Mouse (Mus musculus) cerebellum, adult 2 months (tissue): ENCODE measurements around the gene Ptges. TPM values are rescaled to one million over a fixed set of nuclear protein-coding genes. Genes with fewer than 3 reads are reported as not detected.

Source experiments
- DNase-seq, 2 experiments: peaks; one replicate each; pipeline ENCODE4 v3.0.0; 2021
- H3K27ac ChIP-seq: fragments of 200-500 bp; 2 replicates; pipeline ENCODE4 v1.5.1; 2012; ENCODE audit warnings: low read length, control low read depth, inconsistent platforms; ENCODE audit not compliant: insufficient read depth
- H3K27me3 ChIP-seq: fragments of 200-500 bp; 2 replicates; pipeline ENCODE4 v1.6.1; 2012; ENCODE audit warnings: inconsistent platforms, mild to moderate bottlenecking, low read length, moderate library complexity; ENCODE audit not compliant: control insufficient read depth, insufficient read depth
- H3K4me1 ChIP-seq: fragments of 200-500 bp; 2 replicates; pipeline ENCODE4 v1.6.1; 2011; ENCODE audit warnings: low read length; ENCODE audit not compliant: control insufficient read depth, insufficient read depth
- H3K4me3 ChIP-seq: fragments of 200-500 bp; replicated peaks from 2 replicates; pipeline ENCODE3; 2011; ENCODE audit warnings: mild to moderate bottlenecking, low read depth, low read length, control low read depth; ENCODE audit not compliant: insufficient read depth
- CTCF ChIP-seq: fragments of 200-500 bp; IDR thresholded peaks from 2 replicates; pipeline ENCODE4 v1.5.1; 2011; ENCODE audit warnings: low read depth, mild to moderate bottlenecking, control low read depth, low read length, moderate library complexity, borderline replicate concordance; ENCODE audit not compliant: insufficient read depth
- POLR2A ChIP-seq: fragments of 200-500 bp; IDR thresholded peaks from 2 replicates; pipeline ENCODE4 v1.6.1; 2011; ENCODE audit warnings: low read length, control low read depth, borderline replicate concordance; ENCODE audit not compliant: insufficient read depth
- WGBS: fragments of 180-500 bp; shearing (Covaris S2); methylation state at CpG from one replicate; pipeline ENCODE4 v1.1.7; 2018; 5-methylcytosine and 5-hydroxymethylcytosine counted together
- polyA plus RNA-seq: library from polyadenylated mRNA; depleted of rRNA; stranded (reverse); fragments of >200 nt; gene quantifications from 2 replicates; pipeline ENCODE4 v1.2.3, GENCODE M21; 2012; rRNA removed

Ptges gene
- polyA plus RNA-seq, 1 experiment: 3.7 TPM

DNA sequence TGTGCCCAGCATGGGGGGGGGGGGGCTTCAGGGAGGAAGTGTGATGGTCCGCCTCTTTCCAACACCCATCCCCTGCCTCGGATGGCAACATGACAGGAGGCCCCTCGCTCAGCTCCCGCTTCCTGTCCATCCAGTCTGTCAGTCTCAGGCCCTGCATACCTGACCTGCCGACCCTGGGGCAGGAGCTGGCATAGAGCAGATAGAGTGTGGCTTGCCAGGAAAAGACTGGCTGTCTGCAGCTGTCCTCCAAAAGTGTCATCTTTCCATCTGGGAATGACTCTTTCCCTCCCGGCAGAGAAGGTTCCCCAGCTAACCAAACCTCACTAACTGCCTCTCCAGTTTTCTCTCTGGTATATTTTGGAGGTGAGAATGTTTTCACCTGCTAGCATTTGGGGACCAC, 79.1 kb downstream of the Ptges start:
- no peaks in the 10 kb centered on the region; the same call in 1 of the 2 replicates for H3K27me3 ChIP-seq
- no peaks in the 10 kb centered on the region for H3K4me1 ChIP-seq
- WGBS: 22% methylated on average over 6 of the region's 6 CpGs
- no peak overlapping the region for H3K27ac ChIP-seq
- DNase-seq: no peak
- H3K4me3 ChIP-seq: no peak overlapping the region
- TF ChIP-seq CTCF (no peak), POLR2A (no peak)

DNA sequence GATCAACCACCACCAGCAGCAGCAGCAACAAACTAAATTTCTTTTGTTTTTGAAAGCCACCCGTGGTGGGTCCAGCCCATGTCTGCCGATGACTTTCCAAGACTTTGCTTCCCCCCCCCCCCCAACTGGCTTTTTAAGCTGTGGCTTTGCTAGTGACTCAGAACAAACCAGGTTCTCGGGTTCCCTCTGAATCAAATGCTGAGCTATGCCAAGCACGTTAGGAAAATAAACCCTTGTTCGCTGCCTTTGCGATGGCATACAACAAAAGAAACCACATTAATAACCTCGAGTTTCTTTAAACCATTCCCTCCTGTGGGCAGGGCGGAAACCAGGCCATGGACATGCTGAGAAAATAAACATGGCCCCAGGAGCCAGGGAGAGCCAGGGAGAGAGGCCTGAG, 81.5 kb downstream of the Ptges start:
- DNase-seq: no peak
- H3K4me3 ChIP-seq: no peak overlapping the region
- WGBS: 55% methylated on average over 8 of the region's 8 CpGs
- H3K4me1 ChIP-seq: no peaks in the 10 kb centered on the region
- no peak overlapping the region for H3K27ac ChIP-seq
- TF ChIP-seq POLR2A: no peak
- no peak for TF ChIP-seq CTCF
- H3K27me3 ChIP-seq: peaks cover 6% of the 10 kb centered on the region; the same call in 1 of the 2 replicates

DNA sequence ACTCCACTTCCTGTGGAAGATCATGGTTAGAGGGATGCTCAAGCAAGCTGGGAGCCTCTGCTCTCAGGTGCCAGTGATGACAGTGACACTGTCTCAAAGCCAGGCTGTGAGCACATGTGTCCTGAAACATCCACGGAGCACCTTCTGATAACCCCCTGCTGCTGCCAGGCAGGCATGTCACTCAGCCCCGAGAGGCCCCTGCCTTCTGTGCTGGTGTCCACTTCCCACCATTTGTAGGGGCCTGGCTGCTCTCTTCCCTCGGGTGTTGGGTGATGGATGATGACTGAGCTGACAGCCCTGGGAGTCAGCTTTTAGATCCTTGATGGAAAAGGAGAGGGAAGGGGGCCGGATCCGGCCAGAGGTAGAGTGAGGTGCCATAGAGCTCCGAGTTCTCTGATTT, 82.9 kb downstream of the Ptges start:
- Histone ChIP-seq H3K27ac (no peak overlapping the region), H3K4me3 (no peak overlapping the region), H3K27me3 (peaks cover 6% of the 10 kb centered on the region; the same call in 1 of the 2 replicates), H3K4me1 (no peaks in the 10 kb centered on the region)
- 47% methylated on average over 6 of the region's 6 CpGs for WGBS
- no peak for DNase-seq
- TF ChIP-seq CTCF (no peak), POLR2A (no peak)

DNA sequence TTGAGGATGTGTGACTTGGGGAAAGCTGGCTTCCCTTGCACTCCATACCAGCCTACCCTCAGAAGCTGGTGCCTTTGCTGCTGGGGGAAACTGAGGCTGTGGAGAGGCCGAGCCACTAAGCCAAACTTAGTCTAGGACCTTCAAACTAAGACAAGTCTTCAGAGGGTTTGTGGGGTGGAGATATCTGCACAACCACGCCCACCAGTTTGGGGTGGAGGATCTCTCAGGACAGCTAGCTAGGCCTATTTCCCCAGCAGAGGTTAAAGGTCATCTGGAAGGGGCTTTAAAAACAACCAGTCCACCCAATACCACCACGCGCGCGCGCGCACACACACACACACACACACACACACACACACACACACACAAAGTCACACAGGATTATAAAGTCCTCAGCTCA, 83.4 kb downstream of the Ptges start:
- Histone ChIP-seq H3K27ac (no peak overlapping the region), H3K27me3 (peaks cover 6% of the 10 kb centered on the region; the same call in 1 of the 2 replicates), H3K4me3 (no peak overlapping the region), H3K4me1 (no peaks in the 10 kb centered on the region)
- TF ChIP-seq POLR2A: no peak
- no peak for TF ChIP-seq CTCF
- 86% methylated on average over 8 of the region's 8 CpGs for WGBS
- no peak for DNase-seq

DNA sequence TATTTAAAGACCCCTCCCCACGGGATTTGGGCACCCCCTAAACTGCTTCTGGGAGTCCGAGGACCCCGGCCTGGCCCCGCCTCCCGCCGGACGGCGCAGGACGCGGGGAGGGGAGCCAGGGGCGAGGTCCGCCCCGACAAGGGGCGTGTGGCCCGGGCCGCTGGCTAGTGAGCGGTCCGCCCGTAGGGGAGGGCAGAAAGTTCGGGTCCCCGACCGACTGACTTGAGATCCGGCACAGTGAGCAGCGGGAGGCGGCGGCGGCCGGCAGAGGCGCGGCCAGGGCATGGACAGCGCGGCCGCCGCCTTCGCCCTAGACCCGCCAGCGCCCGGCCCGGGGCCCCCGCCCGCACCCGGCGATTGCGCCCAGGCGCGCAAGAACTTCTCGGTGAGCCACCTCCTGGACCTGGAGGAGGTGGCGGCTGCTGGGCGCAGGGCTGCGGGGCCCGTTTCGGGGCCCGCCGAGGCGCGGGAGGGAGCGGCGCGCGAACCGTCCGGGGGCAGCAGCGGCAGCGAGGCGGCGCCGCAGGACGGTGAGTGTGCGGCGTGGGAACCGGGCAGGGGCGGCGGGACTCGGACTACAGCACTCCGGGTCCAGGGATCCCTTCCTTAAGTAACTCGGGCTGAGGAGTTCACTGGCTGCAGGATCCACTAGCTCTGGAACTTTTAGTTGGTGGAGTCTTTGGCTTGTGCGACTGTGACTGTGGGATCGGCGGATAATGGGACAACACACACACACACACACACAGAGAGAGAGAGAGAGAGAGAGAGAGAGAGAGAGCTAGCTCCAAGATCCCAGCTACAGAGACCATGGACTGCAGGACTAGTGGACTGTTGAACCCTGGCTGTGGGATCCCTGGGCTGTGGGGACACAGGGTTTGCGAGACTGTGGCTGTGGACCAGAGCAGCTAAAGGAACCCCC, 84.3 kb downstream of the Ptges start:
- Histone ChIP-seq H3K27me3 (peaks cover 6% of the 10 kb centered on the region; the same call in 1 of the 2 replicates), H3K4me3 (no peak overlapping the region), H3K4me1 (no peaks in the 10 kb centered on the region), H3K27ac (no peak overlapping the region)
- no peak for DNase-seq
- TF ChIP-seq POLR2A (no peak), CTCF (no peak)
- WGBS: 2% methylated on average over 73 of the region's 80 CpGs

DNA sequence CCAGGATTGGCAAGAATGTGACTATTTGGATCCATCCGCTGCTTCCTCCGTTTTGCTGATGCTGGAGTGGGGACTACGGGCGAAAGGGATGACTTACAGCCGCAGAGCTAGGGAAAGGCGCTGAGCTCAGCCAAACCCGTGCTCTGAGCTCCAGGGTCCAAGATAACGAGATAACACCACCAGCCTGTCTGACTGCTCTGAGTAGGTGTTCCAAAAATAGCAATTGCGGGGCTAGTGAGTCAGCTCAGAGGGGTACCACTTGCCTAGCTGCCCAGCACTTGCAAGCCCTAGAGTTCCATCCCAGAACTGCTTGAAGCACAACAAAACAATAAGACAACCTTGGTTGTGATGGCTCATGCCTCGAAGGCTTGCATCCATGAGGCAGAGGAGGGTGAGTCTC, 87.0 kb downstream of the Ptges start:
- Histone ChIP-seq H3K4me3 (no peak overlapping the region), H3K27ac (no peak overlapping the region), H3K27me3 (peaks cover 6% of the 10 kb centered on the region; the same call in 1 of the 2 replicates), H3K4me1 (no peaks in the 10 kb centered on the region)
- WGBS: 60% methylated on average over 10 of the region's 10 CpGs
- no peak for TF ChIP-seq CTCF
- no peak for TF ChIP-seq POLR2A
- DNase-seq: no peak

Other genes starting within 250 kb of the Ptges start
- gene 1700001O22Rik, start 126.2 kb downstream of the Ptges start, polyA plus RNA-seq: 3.8 and 4.7 TPM in 2 replicates
- gene Ntmt1, start 122.0 kb downstream of the Ptges start, polyA plus RNA-seq: 37.1 and 37.8 TPM in 2 replicates
- 46.6 and 52.6 TPM in 2 replicates for gene Asb6, start 99.5 kb downstream of the Ptges start, polyA plus RNA-seq
- gene Prrx2, start 94.9 kb downstream of the Ptges start, polyA plus RNA-seq: 1.7 and 2.1 TPM in 2 replicates
- 38.0 and 40.6 TPM in 2 replicates for gene Tor1b, start 23.1 kb upstream of the Ptges start, polyA plus RNA-seq
- gene Tor1a, start 38.1 kb upstream of the Ptges start, polyA plus RNA-seq: 50.5 and 56.3 TPM in 2 replicates
- gene BC005624, start 52.3 kb upstream of the Ptges start, polyA plus RNA-seq: 118 and 123 TPM in 2 replicates
- gene Usp20, start 52.4 kb upstream of the Ptges start, polyA plus RNA-seq: 59.2 and 68.6 TPM in 2 replicates
- gene Fnbp1, start 212.1 kb upstream of the Ptges start, polyA plus RNA-seq: 310 and 320 TPM in 2 replicates
- gene Gpr107, start 222.5 kb upstream of the Ptges start, polyA plus RNA-seq: 30.0 and 33.9 TPM in 2 replicates